Mouse (Mus musculus) kidney, postnatal 36 days (tissue): Measurements from ENCODE around the gene C130079G13Rik.
"Not testable (repeated sequence)": the region's sequence is repeated elsewhere in the genome, so short reads cannot be mapped to it uniquely, and the experiment has no call there.

ENCODE experiments used
- DNase-seq, 2 experiments: peaks; one replicate each; pipeline ENCODE4 v3.0.0; 2021 to 2022; ENCODE audit warnings: mixed read lengths in 2 of 2

The C130079G13Rik gene

GRCm38 (mm10) chr3:59924914-59925313 is at the start of gene C130079G13Rik:
Gene C130079G13Rik (plus strand): TSS chr3:59925214.
- DNase-seq = no peak

GRCm38 (mm10) chr3:59877601-59878000 is 47.4 kb upstream of the C130079G13Rik start:
- not testable (repeated sequence) for DNase-seq

GRCm38 (mm10) chr3:59879801-59880554 is 45.0 kb upstream of the C130079G13Rik start:
- DNase-seq = not testable (repeated sequence)

GRCm38 (mm10) chr3:59893276-59893675 is 31.7 kb upstream of the C130079G13Rik start:
- no peak for DNase-seq

GRCm38 (mm10) chr3:59934621-59935020 is 9.6 kb downstream of the C130079G13Rik start:
- DNase-seq = no peak

GRCm38 (mm10) chr3:59947294-59947950 is 22.4 kb downstream of the C130079G13Rik start:
- no peak for DNase-seq

GRCm38 (mm10) chr3:59970891-59971290 is 45.9 kb downstream of the C130079G13Rik start:
- no peak for DNase-seq

- DNase-seq = no peak
Observed at GRCm38 (mm10) chr3:59974591-59974990, 49.6 kb downstream of the C130079G13Rik start.
